Mouse (Mus musculus) kidney, adult 2 months (tissue): ENCODE measurements around the gene Hnrnpa0.
"Not testable (repeated sequence)": the region's sequence is repeated elsewhere in the genome, so short reads cannot be mapped to it uniquely, and the experiment has no call there.

Experiments used
- CTCF ChIP-seq: fragments of 200-500 bp; conservative IDR thresholded peaks from 2 replicates; pipeline ENCODE4 v1.5.1; 2011; ENCODE audit warnings: low read depth, mild to moderate bottlenecking, control low read depth, low read length, moderate library complexity, mixed read lengths; ENCODE audit not compliant: insufficient read depth, insufficient read length
- POLR2A ChIP-seq: fragments of 200-500 bp; IDR thresholded peaks from one replicate; pipeline ENCODE4 v1.6.1; 2011; ENCODE audit warnings: low read depth, low read length, control low read depth

DNA sequence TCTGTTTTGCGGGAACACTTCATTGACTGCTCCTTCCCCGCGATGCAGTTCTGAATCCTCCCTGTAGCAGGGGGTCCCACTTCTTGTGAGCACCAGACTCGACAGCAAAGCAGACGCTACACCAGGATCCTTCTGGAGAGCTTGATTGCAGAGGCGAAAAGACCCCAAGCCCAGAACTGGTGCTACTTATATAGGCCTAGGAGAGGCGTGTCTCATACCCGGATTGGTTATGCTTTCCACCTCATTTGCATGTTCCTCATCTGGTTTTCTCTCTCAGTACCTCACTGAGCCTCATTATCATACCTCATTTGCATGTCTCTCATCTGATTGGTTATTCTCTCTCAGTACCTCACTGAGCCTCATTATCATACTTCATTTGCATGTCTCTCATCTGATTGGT, 18.2 kb upstream of the Hnrnpa0 start:
- not testable (repeated sequence) for TF ChIP-seq POLR2A, CTCF
